Mouse (Mus musculus): ENCODE data around the gene Clcn1.

GRCm38 (mm10) chr6:42276151-42276550, 10.3 kb upstream of the Clcn1 start:
- TF ChIP-seq USF1 (IDR thresholded peaks at IDR 0.05; ENCODE audit: low read depth) (no peak), MYOD1 (IDR thresholded peaks at IDR 0.05; ENCODE audit: control insufficient read depth, insufficient read length, low read depth) (no peak), MAX (IDR thresholded peaks at IDR 0.05) (no peak), CTCF (IDR thresholded peaks at IDR 0.05; ENCODE audit: control insufficient read depth, insufficient read depth, insufficient read length) (no peak), CEBPB (IDR thresholded peaks at IDR 0.05; ENCODE audit: low read depth) (no peak), FOSL1 (IDR thresholded peaks at IDR 0.05; ENCODE audit: insufficient read depth, low read length, poor library complexity, severe bottlenecking) (no peak), MYOG (IDR thresholded peaks at IDR 0.05; ENCODE audit: control insufficient read depth, extremely low read depth, insufficient read length) (no peak)

Data from C2C12 (cell line).